Mouse (Mus musculus) kidney, embryonic 16.5 days (tissue): ENCODE data around the gene Matn1. TPM values are rescaled to one million over a fixed set of nuclear protein-coding genes. Genes with fewer than 3 reads are reported as not detected.
A peak's percentile ranks its signal among the peaks of the same experiment; 100 is the strongest.

ENCODE experiments used
- ATAC-seq: fragments of 200-750 bp; cut with Nextera tagmentation; 2 replicates; pipeline ENCODE4 v1.8.0; 2017; ENCODE audit warnings: moderate TSS enrichment; ENCODE audit not compliant: low FRiP score, low TSS enrichment
- H3K27ac ChIP-seq: fragments of 300-500 bp; sonication (generic); 2 replicates; pipeline ENCODE4 v1.5.1; 2014; ENCODE audit warnings: low read length
- H3K27me3 ChIP-seq: fragments of 300-500 bp; sonication (generic); 2 replicates; pipeline ENCODE4 v1.6.1; 2014; ENCODE audit warnings: low read length, control low read depth, mixed read lengths; ENCODE audit not compliant: insufficient read depth
- H3K36me3 ChIP-seq: fragments of 300-500 bp; sonication (generic); 2 replicates; pipeline ENCODE4 v1.6.1; 2014; ENCODE audit warnings: low read length, control low read depth, mixed read lengths; ENCODE audit not compliant: insufficient read depth
- H3K4me1 ChIP-seq: fragments of 300-500 bp; sonication (generic); 2 replicates; pipeline ENCODE4 v1.6.1; 2014; ENCODE audit warnings: low read length, control low read depth, mixed read lengths; ENCODE audit not compliant: insufficient read depth
- H3K4me2 ChIP-seq: fragments of 300-500 bp; sonication (generic); replicated peaks from 2 replicates; pipeline ENCODE4 v1.6.1; 2014; ENCODE audit warnings: low read depth, low read length
- H3K4me3 ChIP-seq: fragments of 300-500 bp; sonication (generic); 2 replicates; pipeline ENCODE4 v1.5.1; 2014; ENCODE audit warnings: mild to moderate bottlenecking, low read length
- H3K9ac ChIP-seq: fragments of 300-500 bp; sonication (generic); replicated peaks from 2 replicates; pipeline ENCODE4 v1.6.1; 2014; ENCODE audit warnings: low read length
- H3K9me3 ChIP-seq: fragments of 300-500 bp; sonication (generic); 2 replicates; pipeline ENCODE4 v1.6.1; 2016; ENCODE audit warnings: low read length, control low read depth
- WGBS: fragments of 180-500 bp; shearing (Covaris S2); extraction: QIAGEN DNeasy Blood & Tissue Kit; methylation state at CpG from one replicate; pipeline ENCODE4 v1.1.7; 2014; 5-methylcytosine and 5-hydroxymethylcytosine counted together
- polyA plus RNA-seq: library from polyadenylated mRNA; unstranded; fragments of >200 nt; fragmentation: Nextera tagmentation; extraction: Ambion mirVana; gene quantifications from 2 replicates; pipeline ENCODE4 v1.2.1, GENCODE M21; 2015

The Matn1 gene
- polyA plus RNA-seq, 1 experiment from 2014 or later = 0.52 TPM

DNA sequence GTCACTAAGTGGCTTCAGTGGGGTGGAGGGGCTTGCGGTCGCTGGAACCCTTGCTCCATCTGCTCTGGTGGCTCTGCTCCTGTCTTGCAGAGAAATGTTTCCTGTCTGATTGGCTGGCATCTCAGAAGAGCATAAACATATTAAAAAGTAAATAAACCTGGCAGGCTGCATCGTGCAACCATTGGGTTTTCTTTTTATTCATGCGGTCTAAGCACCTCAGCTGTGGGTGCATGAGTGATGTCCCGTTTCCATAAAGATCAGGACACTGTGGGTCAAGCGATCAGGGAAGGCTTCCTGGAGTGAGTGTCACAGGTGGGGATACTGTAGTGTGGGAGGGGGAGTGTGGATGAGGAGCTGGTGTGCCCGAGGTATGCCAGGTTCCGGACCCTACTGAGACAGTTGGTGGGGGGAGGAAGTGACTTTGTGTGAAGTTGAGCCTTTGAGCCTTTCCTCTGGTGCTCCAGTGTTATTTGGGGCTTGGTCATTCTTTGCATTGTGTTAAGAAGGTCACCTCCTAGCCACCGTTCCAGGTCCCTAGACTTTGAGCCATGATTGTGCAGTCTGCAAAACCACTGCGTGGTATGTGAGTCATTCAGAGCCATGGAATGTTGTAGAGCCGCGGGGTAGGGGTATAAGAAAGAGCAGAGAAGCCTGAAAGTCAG, 29.0 kb upstream of the Matn1 start:
- no peaks in the 10 kb centered on the region for H3K36me3 ChIP-seq
- peaks cover 9% of the 10 kb centered on the region; the same call in 1 of the 2 replicates for H3K4me1 ChIP-seq
- H3K27ac ChIP-seq = no peak overlapping the region
- H3K9ac ChIP-seq = no peak overlapping the region
- H3K4me3 ChIP-seq = no peak overlapping the region
- WGBS = 75% methylated on average over 12 of the region's 12 CpGs
- H3K4me2 ChIP-seq = no peak overlapping the region
- ATAC-seq = no peak
- H3K9me3 ChIP-seq = no peaks in the 10 kb centered on the region
- no peaks in the 10 kb centered on the region for H3K27me3 ChIP-seq

DNA sequence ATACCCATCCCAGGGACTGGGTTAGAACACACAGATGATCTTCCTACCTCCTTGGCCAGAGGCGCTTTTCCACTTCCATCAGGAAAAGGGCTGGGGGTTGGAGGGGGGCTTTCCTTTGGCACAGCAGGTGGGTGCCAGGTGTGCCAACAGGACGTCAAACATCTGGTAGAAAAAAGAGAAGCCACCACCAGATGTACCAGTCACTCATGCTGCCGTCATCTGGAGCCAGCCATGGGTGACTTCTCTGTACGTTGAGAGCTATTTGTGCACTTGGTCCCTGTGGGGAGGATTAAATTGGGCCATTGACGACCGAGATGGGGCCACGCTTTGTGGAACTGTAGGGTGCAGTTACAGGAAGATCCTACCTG, 28.5 kb upstream of the Matn1 start:
- no peaks in the 10 kb centered on the region for H3K27me3 ChIP-seq
- no peaks in the 10 kb centered on the region for H3K9me3 ChIP-seq
- H3K9ac ChIP-seq = no peak overlapping the region
- 49% methylated on average over 7 of the region's 7 CpGs for WGBS
- no peak overlapping the region for H3K4me3 ChIP-seq
- no peak overlapping the region for H3K4me2 ChIP-seq
- no peak overlapping the region for H3K27ac ChIP-seq
- H3K36me3 ChIP-seq = no peaks in the 10 kb centered on the region
- ATAC-seq = no peak
- H3K4me1 ChIP-seq = peaks cover 13% of the 10 kb centered on the region; the same call in 1 of the 2 replicates

DNA sequence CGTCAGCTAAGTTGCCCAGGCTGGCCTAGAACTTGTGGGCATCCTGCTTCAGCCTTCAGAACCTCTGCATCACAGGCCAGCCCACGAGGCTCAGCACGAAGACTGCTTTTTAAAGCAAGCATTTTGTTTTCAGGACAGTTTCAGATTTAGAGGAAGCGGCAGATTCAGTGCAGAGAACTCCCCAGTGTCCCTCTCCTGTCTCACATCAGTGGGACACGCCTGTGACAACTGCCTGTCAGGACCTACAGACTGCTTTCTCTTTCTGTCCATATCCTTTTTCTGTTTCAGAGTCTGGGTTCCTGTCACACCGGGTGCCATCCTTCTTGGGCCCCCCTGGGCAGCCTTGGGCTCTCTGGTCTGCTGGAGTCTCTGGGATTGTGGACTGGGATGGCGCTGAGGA, 27.5 kb upstream of the Matn1 start:
- Histone ChIP-seq H3K9me3 (no peaks in the 10 kb centered on the region), H3K4me2 (no peak overlapping the region), H3K27me3 (no peaks in the 10 kb centered on the region), H3K27ac (no peak overlapping the region), H3K4me3 (no peak overlapping the region), H3K36me3 (no peaks in the 10 kb centered on the region), H3K9ac (no peak overlapping the region), H3K4me1 (peaks cover 19% of the 10 kb centered on the region)
- 85% methylated on average over 7 of the region's 7 CpGs for WGBS
- no peak for ATAC-seq

DNA sequence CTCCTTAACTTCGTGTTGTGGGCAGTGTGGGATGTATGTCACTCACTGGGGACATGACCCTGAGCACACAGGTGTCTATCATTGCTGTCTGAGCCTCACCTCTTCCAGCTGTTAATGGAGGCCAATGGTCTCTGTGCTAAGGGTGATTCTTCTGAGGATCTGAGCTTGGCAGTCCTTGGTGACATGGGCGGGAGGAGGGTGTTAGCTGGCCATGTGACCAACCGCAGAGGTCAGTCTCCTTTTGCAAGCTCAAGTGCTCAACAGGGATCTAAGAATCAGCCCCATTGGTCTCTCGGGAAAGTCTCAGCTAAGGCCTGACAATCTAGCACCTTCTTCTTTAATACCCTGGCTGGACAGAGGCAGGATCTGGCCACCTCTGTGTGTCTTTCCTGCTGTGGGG, 26.6 kb upstream of the Matn1 start:
- no peak overlapping the region for H3K9ac ChIP-seq
- no peak overlapping the region for H3K4me3 ChIP-seq
- no peaks in the 10 kb centered on the region for H3K9me3 ChIP-seq
- H3K4me2 ChIP-seq = no peak overlapping the region
- no peaks in the 10 kb centered on the region for H3K27me3 ChIP-seq
- no peak overlapping the region for H3K27ac ChIP-seq
- no peaks in the 10 kb centered on the region for H3K36me3 ChIP-seq
- ATAC-seq = no peak
- WGBS = 50% methylated on average over 4 of the region's 4 CpGs
- H3K4me1 ChIP-seq = peaks cover 19% of the 10 kb centered on the region

DNA sequence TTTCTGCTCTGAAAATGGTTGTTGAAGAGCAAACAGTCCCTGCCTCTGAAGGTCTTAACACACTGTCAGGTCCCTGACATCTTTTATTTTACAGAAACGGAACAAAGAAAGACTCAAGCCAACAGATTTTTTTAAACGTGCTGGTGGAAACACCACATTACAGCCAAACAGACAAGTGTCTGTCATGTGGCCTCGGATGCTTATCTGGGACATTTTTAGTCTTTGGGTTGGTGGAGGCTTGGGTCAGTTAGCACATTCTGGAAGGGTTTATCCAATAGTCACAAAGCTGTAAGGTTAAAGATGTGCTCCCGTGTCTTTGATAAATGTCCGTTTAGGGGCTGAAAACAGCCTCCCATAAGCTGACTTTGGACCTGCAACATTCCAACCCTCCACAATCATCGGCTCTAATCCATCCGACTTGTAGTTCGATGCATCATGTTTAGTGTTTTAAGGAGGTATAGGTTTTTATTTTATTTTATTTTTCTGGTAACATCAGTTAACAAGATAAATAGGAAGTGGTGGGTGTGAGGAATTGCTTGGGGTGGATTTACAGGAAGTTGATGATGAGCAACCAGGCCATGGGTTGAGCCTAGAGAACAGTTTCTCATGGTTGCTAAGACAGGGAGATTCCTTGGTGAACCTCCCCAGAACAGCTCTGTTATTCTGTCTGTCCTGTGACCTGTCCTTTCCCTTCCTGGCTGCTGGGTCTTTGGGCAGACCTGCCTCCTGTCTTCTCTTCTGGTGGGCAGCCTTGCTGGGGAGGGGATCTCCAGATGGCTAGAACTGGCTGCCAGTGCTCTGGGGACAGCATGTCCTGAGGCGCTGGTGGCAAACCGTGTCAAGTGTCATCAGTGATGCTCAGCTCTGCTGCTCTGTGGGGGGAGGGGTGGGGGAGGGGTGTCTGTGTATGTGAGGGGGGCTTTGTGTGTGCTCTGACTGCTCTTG, 25.1 kb upstream of the Matn1 start:
- H3K27me3 ChIP-seq = no peaks in the 10 kb centered on the region
- H3K27ac ChIP-seq = no peak overlapping the region
- no peak overlapping the region for H3K4me3 ChIP-seq
- H3K4me2 ChIP-seq = no peak overlapping the region
- 66% methylated on average over 10 of the region's 10 CpGs for WGBS
- H3K36me3 ChIP-seq = no peaks in the 10 kb centered on the region
- ATAC-seq = no peak
- peaks cover 19% of the 10 kb centered on the region for H3K4me1 ChIP-seq
- H3K9ac ChIP-seq = no peak overlapping the region
- H3K9me3 ChIP-seq = no peaks in the 10 kb centered on the region

DNA sequence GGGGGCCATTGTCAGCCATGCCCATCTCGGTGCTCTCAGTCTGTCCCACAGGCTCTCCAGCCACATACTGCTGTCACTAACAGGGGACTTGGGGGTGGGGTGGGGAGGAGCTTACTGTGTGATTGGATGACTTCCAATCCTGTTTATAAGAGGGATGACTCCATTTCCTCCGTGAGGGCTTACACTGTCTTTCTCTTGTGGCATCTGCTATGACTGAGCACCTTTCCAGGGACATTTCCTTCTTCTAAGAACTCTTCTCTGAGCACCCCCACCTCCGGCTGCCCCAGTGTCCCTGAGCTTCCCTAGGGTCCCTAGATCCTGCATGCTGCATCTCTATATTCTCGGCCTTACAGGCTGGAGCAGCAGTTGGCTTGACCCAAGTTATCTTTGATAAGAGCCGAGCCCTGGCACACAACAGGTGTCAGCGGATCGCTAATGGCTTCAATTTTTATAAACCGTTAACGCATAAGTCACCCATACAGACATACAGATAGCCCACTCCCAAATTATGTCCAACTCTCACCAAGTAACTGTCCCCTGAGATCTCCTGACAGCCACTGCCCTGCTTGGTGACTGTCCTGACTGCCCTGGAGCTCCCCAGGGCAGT, 24.3 kb upstream of the Matn1 start:
- peaks cover 19% of the 10 kb centered on the region for H3K4me1 ChIP-seq
- H3K36me3 ChIP-seq = no peaks in the 10 kb centered on the region
- peak overlapping the region; percentile 23; the same call in 1 of the 2 replicates for H3K27ac ChIP-seq

DNA sequence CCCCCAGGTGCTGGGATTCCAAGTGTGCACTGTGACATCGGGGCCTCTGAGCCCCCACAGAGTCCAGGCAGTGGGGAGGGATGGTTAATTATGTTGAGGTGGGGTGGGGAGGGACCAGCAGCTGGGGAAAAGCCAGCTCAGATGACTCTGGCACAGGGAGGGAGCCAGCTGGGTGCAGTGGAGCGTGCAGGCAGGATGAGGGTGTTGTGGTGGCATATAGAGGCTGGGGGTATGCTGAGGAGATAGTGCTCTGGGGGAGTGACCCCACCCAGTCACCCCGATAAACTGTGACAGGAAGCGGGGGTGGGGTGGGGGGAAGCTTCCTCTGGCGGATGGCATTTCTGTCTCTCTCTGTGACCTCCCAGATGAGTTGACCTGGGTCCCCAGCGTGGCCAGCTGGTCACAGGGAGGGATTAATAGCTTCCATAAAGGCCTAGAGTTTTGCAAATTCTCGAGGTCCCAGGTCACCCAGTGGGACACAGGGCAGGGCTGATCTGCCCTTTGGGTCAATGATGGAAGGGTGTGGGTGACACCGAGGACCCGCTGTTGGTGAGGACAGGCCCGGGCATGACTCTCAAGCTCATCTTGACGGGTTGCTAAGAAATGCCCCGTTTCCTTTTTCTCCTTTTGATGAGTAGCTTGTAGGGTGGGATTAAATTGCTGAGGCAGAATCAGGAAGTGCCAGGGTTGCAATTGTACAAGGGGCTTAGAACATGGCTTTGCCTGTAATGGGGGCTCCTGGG, 23.1 kb upstream of the Matn1 start:
- Histone ChIP-seq H3K9ac (no peak overlapping the region), H3K9me3 (no peaks in the 10 kb centered on the region), H3K36me3 (no peaks in the 10 kb centered on the region), H3K4me2 (no peak overlapping the region), H3K27me3 (no peaks in the 10 kb centered on the region), H3K4me3 (no peak overlapping the region), H3K4me1 (peaks cover 19% of the 10 kb centered on the region), H3K27ac (peak overlapping the region; percentile 19)
- ATAC-seq = peak; percentile 89
- 20% methylated on average over 12 of the region's 12 CpGs for WGBS

More for the DNA sequence above, 24.3 kb upstream of the Matn1 start:
- 61% methylated on average over 9 of the region's 9 CpGs for WGBS
- Histone ChIP-seq H3K9me3 (no peaks in the 10 kb centered on the region), H3K4me2 (no peak overlapping the region), H3K9ac (no peak overlapping the region), H3K4me3 (no peak overlapping the region), H3K27me3 (no peaks in the 10 kb centered on the region)
- ATAC-seq = no peak

DNA sequence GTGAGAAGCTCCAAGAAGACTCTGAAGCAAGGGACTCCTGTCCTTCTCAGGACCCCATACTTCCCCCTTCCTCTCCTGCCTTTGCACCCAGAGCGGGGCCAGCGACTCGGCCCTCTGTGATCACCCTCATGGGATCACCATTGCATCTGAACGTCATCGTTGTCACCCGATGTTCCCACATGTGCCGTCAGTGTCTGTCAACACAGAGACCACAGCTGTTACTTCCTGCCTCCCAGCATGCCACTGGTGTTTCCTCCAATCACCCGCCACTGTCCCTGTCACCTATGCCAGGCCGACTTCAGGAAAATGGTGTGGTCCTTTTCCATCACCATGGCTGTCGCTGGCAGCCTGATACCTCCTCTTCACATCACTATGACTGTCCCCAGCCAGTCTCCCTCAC, 22.2 kb upstream of the Matn1 start:
- Histone ChIP-seq H3K9me3 (no peaks in the 10 kb centered on the region), H3K27ac (peak overlapping the region; percentile 19; the same call in 1 of the 2 replicates), H3K4me3 (no peak overlapping the region), H3K36me3 (no peaks in the 10 kb centered on the region), H3K4me1 (peaks cover 19% of the 10 kb centered on the region), H3K4me2 (no peak overlapping the region), H3K9ac (no peak overlapping the region), H3K27me3 (no peaks in the 10 kb centered on the region)
- ATAC-seq = no peak
- WGBS = 64% methylated on average over 10 of the region's 10 CpGs

DNA sequence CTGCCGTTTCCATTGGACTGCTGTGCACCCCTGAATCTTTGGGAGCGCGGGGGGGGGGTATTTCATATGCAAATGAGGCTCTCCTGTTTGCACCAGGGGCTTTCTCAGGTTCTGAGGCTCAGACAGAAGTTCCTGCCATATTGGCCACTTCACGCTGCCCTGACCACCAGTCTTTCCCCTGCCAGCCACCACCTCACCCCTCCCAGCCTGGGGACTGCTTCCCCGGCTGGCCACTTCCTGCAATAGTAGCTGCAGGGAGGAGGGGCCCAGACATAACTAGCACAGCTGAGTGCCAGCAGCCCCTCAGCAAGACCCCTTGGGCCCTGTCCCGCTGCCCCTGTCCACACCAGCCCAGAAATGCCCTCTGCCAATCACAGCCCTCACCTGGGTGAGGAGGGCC, 17.9 kb upstream of the Matn1 start:
- Histone ChIP-seq H3K9ac (no peak overlapping the region), H3K4me2 (no peak overlapping the region), H3K4me3 (no peak overlapping the region), H3K4me1 (no peaks in the 10 kb centered on the region; the same call in 1 of the 2 replicates), H3K9me3 (no peaks in the 10 kb centered on the region), H3K27ac (no peak overlapping the region), H3K36me3 (no peaks in the 10 kb centered on the region), H3K27me3 (no peaks in the 10 kb centered on the region)
- peak; percentile 22; the same call in 1 of the 2 replicates for ATAC-seq
- WGBS = 51% methylated on average over 6 of the region's 6 CpGs
